Mouse (Mus musculus) v-Abl transformed pro-B cells (cell line): ENCODE data around the gene Magi1.

Source experiments
- in situ Hi-C, 2 experiments: fragments of 400-800 bp; cut with MboI; formaldehyde crosslinking; loops; one replicate each; pipeline ENCODE4 v1.15.1; 2025; ENCODE audit not compliant: unreplicated experiment in 2 of 2

The Magi1 gene

DNA sequence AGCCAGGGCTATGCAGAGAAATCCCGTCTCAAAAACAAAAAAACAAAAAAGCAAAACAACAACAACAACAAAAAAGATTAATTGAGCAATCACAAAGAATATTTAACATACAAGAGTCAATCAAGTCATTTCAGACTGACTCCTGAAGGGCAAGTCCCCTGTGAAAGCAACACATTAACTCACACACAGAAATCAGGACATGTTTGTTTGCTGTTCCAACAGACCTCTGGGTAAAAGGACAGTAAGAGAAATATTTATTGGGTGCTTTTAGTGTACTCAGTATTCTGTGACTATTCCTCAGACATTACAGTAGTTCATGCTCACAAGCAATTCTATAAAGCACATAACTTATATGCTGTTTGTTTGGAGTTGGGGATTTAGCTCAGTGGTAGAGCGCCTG is 23.7 kb downstream of the Magi1 start:
- in situ Hi-C loops = no loop called here

DNA sequence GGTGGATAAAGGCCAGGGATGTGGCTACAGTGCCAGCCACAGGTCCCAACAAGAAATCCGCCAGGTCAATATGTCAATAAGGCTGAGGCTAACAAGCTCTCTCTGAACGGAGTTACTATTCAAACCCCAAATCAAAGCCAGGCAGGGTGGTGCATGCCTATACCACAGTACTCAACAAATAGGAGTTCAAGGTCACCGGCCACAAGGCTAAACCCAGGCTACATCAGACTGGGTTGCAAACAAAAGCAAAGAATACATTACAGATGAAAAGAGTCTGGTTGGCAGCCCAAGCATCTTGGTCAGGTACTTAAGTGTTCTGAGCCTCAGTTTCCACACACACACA is 25.9 kb downstream of the Magi1 start:
- in situ Hi-C loops = no loop called here

DNA sequence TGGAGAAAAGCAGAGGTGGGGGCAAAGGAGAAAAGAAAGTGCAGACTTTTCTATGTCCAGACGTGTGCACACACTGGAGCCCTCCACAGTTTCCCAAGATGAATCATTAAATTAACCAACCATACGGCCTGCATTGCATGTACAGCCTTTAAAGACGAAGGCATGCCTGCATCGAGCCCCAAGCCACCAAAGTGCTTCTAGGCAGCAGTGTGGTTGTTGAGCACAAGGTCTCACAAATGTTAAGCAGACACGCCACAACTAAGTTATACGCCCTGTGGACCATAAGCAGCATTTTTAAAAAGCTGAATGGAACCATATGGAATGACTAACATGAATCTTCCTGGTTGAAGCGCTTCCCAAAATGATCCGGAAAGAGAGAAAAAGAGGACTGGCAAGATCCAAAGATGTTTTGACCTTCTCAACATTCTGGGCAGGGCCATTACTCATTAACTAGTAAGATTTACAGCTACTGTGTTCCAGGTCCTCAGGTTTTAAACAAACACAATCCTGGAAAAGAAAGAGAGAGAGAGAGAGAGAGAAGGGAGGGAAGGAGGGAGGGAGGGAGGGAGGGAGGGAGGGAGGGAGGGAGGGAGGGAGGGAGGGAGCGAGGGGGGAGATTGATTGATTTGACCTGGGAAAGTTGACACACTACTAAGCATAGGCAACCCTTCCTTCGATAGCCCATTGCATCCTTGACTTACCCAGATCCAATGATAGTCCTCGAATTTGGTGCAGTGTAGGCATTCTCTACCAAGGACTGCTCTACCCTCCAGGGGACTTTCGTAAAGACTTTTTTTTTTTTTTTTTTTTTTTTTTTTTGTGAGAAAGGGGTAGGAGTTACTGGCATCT is 26.5 kb downstream of the Magi1 start:
- in situ Hi-C loops = no loop called here

DNA sequence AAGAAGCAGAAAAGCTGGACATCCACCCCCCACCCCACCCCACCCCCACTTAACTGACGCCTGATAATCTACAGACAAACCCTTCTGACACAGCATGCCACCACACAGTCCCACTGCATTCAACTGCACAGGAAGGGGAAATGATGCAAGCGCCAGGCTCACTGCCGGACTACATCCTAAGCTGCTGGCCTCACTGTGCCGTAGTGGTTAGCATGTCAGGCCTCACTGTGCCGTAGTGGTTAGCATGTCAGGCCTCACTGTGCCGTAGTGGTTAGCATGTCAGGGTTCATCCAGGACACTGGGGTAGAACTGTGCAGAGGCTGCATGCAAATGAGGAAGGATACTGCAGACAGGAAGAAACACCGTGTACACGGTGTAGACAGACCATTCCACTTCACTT is 29.8 kb downstream of the Magi1 start:
- in situ Hi-C loops = no loop called here

DNA sequence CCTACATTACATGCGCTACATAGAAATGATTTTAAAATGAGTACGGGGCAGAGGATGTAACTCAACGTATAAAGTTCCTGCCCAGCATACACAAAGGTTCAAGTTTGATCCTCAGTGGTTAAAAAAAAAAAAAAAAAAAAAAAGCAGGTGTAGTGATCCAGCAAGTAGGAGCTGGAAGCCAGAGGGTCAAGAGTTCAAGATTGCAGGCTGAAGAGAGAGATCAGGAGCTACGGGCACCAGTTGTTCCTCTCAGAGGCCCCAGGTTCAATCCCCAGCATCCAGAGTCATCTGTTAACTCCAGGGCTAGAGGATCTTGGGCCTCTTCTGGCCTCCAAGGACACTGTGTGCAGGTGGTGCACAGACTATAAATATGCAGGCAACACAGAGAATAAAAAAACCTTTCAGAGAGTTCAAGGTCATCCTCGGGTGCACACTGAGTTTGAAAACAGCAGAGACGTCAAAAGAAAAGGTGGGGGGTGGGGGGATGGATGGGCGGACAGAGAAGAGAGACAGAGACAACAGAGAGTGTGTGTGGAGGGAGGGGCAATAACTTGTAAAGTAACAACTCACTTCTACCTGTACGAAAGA is 32.3 kb downstream of the Magi1 start:
- in situ Hi-C loops = no loop called here

DNA sequence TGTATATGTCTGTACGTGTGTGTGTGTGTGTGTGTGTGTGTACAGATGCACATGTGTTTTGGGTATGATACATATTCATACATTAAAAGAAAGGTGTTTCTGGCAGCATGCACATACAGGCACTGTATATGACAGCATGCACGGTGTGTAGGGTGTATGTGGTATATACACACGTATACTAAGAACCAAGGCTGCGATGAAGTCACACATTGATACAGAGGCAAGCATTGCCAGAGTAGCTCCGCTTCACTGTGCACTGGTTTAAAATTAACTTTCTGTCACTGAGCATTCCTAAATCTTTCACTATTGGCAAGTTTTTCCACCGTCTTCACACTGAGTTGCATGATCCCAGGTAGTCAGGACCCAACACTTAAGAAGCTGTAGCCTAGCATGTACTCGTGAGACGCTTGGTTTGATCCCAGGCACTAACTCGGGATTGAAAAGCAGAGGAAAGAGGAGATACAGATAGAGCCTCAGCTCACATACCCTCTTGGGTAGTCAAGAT is 34.4 kb downstream of the Magi1 start:
- in situ Hi-C loops = no loop called here

DNA sequence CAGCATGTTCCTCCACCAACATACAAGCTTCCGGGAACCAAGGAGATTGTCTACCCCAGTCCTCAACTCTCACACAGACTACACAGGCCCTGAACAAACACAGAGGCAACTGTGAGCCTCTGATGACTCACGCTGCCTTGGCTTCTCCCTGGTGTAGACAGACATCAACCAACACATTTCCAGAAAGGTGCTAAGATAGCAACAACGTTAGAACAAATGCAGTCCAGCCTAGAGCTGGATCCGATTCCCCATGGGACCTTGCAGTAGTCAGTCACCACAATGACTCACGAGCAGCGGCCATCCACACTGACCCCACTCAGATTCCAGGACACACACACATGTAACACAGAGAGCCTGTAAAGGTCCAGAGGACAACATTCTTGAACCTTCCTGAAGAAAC is 42.5 kb downstream of the Magi1 start:
- in situ Hi-C loops = no loop called here

DNA sequence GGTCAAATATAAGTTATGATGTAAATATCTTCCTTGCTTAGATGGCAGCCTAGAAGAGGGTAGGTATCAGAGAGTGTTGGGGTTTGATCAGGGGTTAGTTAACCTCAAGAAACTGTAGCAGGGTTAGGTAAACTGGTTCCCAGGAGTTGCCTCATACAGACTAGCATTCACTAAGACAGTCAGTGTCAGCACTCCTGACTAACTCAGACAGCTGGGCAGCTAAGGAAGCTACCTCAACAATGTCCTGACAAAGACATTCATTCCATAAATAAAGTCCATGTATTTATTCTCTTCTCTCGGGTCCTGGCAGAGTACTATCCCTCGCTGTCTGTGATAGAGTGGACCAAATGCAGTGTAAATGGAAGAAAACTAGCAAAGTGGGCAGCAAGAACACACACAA is 45.1 kb downstream of the Magi1 start:
- in situ Hi-C loops = no loop called here

DNA sequence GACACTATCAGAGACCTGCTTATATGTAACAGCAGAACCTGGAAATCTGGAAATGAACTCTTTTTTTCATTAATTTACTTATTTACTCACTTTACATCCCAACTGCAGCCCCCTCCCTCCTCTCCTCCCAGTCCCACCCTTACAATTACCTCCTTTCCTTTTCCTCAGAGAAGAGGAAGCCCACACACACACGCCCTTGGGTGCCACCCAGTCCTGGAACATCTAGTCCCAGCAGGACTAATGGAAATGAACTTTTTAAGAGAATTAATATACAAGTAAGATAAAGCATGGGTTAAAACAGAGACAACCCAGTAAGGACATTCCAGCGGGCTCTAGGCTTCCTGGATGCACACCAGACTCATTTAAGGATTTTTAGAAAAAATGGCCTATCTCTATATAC is 46.8 kb downstream of the Magi1 start:
- in situ Hi-C loops = no loop called here

DNA sequence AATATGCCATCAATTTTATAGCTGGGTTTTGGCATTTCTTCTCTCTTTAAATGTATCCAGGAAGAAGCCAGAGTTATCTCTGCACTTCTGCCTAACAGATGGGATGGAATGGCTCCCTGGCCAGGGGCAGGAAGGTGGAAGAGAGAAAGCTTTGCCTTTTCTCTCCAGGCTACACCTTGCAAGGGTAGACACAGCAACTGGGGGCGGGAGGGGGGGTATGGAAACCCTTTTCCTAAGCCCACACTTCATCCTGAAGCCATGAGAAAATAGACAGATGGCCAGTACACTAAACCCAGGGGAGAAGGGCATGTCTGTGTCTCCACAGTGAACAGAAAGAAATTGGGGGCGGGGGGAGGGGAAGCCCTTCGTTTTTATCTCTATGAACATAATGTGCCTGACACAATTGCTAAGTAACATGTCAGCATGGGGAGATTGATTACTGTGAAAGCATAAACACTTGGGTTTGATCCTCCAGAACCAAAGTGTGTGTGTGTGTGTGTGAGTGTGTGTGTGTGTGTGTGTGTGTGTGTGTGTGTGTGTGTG is 51.4 kb downstream of the Magi1 start:
- in situ Hi-C loops = no loop called here

DNA sequence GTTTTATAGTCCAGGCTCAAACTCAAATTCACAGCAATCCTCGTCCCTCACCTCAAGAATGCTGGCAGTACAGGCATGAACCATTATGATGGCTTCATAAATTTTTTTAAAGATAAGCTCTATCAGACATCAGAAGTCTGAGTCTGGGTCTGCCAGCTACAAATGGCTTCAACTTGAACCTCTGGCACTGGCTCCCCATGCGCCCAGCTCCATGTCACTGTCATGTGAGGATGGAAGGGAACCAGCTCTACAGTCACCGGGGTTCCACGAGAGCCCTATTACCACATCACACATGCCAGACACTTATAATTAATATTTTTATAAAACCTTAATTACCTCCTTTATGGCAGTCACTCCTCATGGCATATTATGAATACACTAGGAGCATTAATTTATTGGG is 51.9 kb downstream of the Magi1 start:
- in situ Hi-C loops = no loop called here

DNA sequence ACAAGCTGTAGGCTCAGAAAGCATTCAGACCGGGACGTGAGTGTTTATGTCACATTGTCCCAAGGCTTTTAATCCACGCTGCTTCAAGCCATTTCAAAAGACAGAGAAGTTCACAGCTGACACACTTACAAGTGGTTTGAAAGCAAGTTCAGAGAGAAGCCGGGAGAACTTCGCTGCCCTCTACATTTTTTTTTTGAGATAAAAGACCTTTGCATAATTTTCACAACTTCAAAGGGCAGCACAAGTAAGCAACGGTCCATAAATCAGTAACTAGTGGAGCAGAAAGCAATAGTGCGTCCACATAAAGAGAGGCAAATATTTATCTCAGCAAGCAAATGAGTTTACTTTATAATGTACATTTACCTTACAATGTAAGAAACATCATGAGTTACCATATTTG is 52.4 kb downstream of the Magi1 start:
- in situ Hi-C loops = no loop called here

DNA sequence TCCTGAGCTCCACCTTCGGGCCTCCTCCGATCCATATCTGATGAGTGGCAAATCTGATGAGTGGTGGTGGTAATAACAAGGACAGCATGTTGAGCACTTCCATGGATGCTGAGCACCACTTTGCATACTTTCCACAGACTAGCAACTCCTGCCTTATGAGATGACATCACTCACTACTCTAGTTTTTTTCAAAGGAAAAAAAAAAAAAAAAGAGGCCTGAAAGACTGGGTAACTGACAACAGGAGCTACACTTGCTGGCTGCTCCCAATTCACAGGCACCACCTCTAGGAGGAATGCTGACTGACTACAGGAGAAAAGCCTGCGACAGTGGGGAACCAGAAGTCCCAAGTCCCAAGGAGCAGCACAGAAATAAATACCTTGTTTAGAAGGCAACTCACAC is 52.8 kb downstream of the Magi1 start:
- in situ Hi-C loops = no loop called here

DNA sequence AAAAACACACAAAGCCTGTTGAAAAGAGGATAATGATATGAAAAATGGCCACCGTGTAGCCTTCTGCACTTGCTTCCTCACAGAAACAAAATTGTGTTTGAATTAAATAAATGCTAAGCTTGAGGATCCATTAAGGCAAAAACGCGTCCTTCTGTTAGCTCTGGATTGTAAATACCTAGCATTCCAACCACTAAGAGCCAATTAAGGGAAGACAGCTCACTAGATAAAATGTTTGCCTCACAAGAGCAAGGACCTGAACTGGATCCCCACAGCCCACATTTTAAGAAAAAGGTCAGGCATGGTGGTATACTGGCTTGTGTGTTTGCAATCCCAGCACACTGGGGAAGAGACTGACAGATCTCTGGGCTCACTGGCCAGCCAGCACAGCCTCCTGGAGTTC is 53.6 kb downstream of the Magi1 start:
- in situ Hi-C loops = no loop called here

DNA sequence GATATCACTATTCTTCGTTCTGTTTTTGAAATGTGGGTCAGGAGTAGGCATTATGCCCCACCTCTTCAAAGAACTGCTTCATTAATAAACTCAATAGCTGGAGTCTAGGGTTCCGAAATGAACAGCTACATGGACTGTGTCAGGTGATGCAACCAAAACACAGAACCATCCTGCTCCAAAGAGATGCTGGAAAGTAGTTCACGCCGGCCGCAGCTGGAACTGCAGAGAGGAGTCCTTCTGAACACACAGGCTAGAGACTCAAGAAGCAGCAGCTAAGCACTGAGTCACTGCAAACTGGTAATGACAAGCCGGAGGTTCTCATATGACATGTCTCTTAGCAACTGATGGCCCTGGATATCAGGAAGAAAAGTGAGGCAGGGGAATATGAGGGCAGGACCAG is 57.5 kb downstream of the Magi1 start:
- in situ Hi-C loops = no loop called here

DNA sequence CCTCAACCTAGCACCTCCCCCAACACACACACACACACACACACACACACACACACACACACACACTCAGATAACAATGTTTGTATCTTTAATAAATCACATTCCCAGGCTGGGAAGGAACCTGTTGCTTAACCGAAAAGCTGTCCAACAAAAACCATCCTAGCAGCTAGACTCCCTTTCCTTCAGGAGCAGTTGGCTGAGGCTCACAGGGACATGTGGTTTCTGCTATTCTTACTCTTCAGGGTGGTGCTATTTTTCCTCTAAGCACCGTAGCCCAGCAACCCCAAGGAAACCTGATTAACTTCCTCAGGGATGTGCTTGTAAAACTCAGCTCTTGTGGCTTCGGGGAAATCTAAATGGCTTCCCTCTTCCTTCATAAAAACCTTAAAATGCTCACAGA is 57.9 kb downstream of the Magi1 start:
- in situ Hi-C loops = no loop called here

DNA sequence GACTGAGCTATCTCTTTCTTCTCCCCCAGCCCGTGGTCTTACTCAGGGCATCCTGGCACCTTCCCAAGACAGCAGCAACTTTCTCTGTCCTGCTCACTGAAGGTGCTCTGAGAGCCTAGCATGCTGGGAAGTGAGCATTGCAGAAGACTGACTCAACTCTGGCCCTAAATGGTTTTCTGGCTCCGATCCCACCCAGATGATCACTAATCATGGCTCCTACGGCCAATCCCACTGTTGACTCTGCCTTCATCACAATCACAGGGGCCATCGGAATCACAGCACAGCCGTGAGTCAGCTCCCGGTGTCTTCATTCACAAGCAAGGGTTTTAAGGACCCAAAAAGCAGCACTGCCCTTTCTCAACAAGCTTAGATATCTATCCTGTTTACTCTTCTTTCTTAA is 58.6 kb downstream of the Magi1 start:
- in situ Hi-C loops = no loop called here

DNA sequence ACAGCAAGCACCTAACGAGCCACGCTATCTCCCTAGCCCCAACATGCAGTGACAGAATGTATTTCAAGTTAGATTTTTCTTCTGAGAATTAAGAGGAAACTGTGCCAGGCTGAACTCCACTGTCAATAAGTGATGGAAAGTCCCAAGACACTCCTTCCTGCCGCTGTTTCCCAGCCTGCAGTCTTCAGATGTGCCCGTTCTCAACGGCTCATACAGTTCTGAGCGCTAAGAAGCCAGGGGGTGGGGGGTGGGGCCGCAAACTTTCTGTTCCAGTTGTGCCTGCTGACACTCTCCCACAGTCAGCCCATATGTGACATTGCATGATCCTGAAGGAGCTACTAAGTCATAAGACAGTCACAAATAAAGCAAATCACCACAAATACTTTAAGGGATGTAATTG is 61.5 kb downstream of the Magi1 start:
- in situ Hi-C loops = no loop called here

DNA sequence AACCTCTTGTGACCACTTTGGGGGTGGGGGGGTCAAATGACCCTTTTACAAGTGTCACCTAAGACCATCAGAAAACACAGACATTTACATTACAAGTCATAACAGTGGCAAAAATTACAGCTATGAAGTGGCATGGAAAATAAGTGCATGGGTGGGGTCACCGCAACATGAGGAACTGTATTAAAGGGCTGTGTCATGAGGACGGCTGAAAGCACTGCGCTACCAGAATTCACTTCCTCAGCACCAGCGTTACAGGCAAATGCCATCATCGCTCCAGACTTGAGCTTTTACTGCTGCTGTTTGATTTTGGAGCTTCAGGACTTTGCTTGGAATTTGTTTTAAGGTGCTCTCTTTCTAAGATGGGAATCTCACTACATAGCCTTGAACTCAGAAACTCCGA is 62.0 kb downstream of the Magi1 start:
- in situ Hi-C loops = no loop called here

DNA sequence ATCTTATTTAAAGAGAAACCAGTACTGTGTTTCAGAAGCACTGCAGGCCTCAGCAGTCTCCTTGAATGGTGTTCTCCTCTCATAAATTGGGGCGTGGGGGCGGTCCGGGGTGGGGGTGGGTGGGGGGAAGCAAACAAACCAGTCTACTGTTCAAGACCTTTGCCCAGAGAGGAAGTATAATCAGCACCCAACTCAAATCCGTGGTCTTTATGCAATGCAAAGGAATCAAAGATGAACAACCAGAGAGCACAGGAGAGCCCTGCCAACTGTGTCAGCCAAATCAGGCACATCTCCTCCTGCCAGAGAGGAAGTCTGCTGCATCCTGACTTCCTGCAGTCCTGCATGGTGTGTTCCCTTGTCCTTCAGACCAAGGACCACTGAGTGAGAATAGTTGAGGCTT is 65.6 kb downstream of the Magi1 start:
- in situ Hi-C loops = no loop called here

DNA sequence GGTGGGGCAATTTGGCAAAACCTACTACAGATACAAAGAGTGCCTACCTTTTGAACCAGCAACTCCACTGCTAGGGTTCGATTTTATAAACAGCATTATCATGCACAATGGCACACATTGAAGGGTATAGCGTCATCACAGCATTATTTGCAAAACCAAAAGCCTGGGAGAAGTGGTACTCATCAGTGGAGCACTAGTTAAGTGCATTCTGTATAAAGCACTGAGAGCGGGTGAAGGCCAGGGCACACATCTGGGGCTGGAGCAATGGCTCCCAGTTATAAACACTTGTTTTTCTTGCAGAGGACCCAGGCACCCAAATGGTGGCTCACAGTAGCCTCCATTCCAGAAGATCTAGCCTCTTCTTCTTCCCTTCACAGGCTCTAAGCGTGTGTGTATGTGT is 67.9 kb downstream of the Magi1 start:
- in situ Hi-C loops = no loop called here

DNA sequence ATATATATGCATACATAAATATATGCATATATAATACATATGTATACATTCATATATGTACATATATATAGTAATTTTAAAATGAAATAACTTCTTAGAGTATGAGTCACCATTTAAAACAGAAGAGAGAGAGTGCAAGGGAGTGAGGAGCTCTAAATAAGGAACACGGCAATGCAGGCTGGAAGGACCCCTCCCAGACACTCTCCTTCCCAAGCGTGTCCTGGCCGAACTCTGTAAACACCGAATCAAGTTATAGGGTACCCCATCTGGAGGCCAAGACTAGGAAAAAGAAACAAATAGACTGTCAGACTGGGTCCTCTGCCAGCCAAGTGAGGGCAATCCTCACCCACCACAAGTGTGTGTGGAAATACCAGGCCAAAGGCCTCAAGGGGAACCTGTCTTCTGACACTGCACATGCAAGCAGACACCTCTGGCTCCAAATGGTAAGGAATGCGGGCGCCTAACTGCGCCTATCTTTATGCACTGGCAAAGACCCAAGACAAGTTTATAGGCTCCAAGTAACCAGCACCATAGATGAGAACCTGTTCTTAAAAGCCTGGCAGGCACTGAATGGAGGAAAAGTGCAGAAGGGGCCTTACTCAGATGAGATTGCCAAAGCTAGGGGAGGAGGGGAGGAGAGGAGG is 68.7 kb downstream of the Magi1 start:
- in situ Hi-C loops = no loop called here
